Mouse (Mus musculus) ES-Bruce4 (cell line): ENCODE data around the gene Map3k3.

Experiments used
- CTCF ChIP-seq: IDR thresholded peaks from one replicate; pipeline ENCODE4 v1.8.1; 2011; ENCODE audit warnings: low read depth, low read length
- EP300 ChIP-seq: IDR thresholded peaks from 2 replicates; pipeline ENCODE4 v1.6.1; 2011; ENCODE audit warnings: low read depth, low read length; ENCODE audit not compliant: insufficient read depth
- POLR2A ChIP-seq: IDR thresholded peaks from one replicate; pipeline ENCODE4 v1.8.1; 2011; ENCODE audit warnings: low read length; ENCODE audit not compliant: insufficient read depth

DNA sequence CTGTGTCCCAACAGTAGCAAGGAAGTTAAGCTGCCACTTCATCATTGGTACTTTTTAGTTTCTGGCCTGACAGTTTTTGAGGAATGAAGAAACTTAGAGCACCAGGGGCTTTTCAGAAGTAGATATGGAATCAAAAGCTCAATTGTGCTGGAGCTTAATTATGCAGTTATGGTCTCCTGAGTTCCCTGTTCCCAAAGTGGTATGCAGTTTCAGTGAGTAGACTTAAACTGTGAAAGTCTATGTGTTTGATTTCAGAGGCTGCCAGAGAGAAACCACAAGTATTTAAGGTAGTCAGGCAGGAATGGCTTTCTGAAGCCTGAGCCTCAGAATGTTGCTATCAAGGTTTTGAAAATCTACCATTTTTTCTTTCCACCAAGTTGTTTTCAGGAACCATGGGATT lies 27.3 kb downstream of the Map3k3 start:
- TF ChIP-seq POLR2A = no peak
- no peak for TF ChIP-seq CTCF
- no peak for TF ChIP-seq EP300
